Mouse (Mus musculus) liver, embryonic 13.5 days (tissue): ENCODE measurements at regions not wholly inside any gene's neighbourhood (a gene's known extent, or its start where the extent isn't known, plus 50 kb on each side); places are given as distances from the start of the nearest gene placed in this dataset.
"Not testable (repeated sequence)": the region's sequence is repeated elsewhere in the genome, so short reads cannot be mapped to it uniquely, and the experiment has no call there.

Source experiments
- ATAC-seq: fragments of 200-750 bp; cut with Nextera tagmentation; 2 replicates; pipeline ENCODE4 v1.8.0; 2017; ENCODE audit warnings: low read depth, mild to moderate bottlenecking, moderate number of reproducible peaks, moderate library complexity
- DNase-seq: peaks from one replicate; pipeline ENCODE4 v3.0.0; 2022
- H3K27ac ChIP-seq: fragments of 300-500 bp; sonication (generic); 2 replicates; pipeline ENCODE4 v1.5.1; 2015; ENCODE audit warnings: moderate library complexity, mild to moderate bottlenecking, inconsistent platforms
- H3K27me3 ChIP-seq: fragments of 300-500 bp; sonication (generic); 2 replicates; pipeline ENCODE4 v1.6.1; 2015; ENCODE audit warnings: mild to moderate bottlenecking, inconsistent platforms
- H3K36me3 ChIP-seq: fragments of 300-500 bp; sonication (generic); 2 replicates; pipeline ENCODE4 v1.6.1; 2015; ENCODE audit warnings: mild to moderate bottlenecking, inconsistent platforms
- H3K4me1 ChIP-seq: fragments of 300-500 bp; sonication (generic); replicated peaks from 2 replicates; pipeline ENCODE4 v1.6.1; 2015; ENCODE audit warnings: inconsistent platforms
- H3K4me2 ChIP-seq: fragments of 300-500 bp; sonication (generic); 2 replicates; pipeline ENCODE4 v1.6.1; 2015; ENCODE audit warnings: inconsistent platforms, mild to moderate bottlenecking, moderate library complexity
- H3K4me3 ChIP-seq: fragments of 300-500 bp; sonication (generic); replicated peaks from 2 replicates; pipeline ENCODE4 v1.5.1; 2015; ENCODE audit warnings: mild to moderate bottlenecking, inconsistent platforms
- H3K9ac ChIP-seq: fragments of 300-500 bp; sonication (generic); 2 replicates; pipeline ENCODE4 v1.6.1; 2015; ENCODE audit warnings: mild to moderate bottlenecking, inconsistent platforms
- H3K9me3 ChIP-seq: fragments of 300-500 bp; sonication (generic); replicated peaks from 2 replicates; pipeline ENCODE4 v1.6.1; 2016; ENCODE audit warnings: inconsistent platforms
- WGBS: fragments of 180-500 bp; shearing (Covaris S2); methylation state at CpG from one replicate; pipeline ENCODE4 v1.1.7; 2015; ENCODE audit not compliant: insufficient replicate concordance; 5-methylcytosine and 5-hydroxymethylcytosine counted together

- H3K9ac ChIP-seq = no peak overlapping the region
- no peaks in the 10 kb centered on the region for H3K4me1 ChIP-seq
- DNase-seq = no peak
- no peak overlapping the region for H3K4me2 ChIP-seq
- WGBS = 50% methylated on average over 1 of the region's 1 CpGs
- ATAC-seq = no peak
- no peak overlapping the region for H3K27ac ChIP-seq
- no peak overlapping the region for H3K4me3 ChIP-seq
- H3K36me3 ChIP-seq = no peaks in the 10 kb centered on the region
- H3K27me3 ChIP-seq = no peaks in the 10 kb centered on the region
- H3K9me3 ChIP-seq = no peaks in the 10 kb centered on the region
Observed at GRCm38 (mm10) chr4:39065761-39066376, 384.2 kb upstream of the 1700009N14Rik start.

- Histone ChIP-seq H3K27me3 (no peaks in the 10 kb centered on the region), H3K27ac (no peak overlapping the region), H3K4me2 (no peak overlapping the region), H3K4me3 (no peak overlapping the region), H3K36me3 (no peaks in the 10 kb centered on the region), H3K9me3 (no peaks in the 10 kb centered on the region), H3K4me1 (no peaks in the 10 kb centered on the region), H3K9ac (no peak overlapping the region)
- DNase-seq = no peak
- 57% methylated on average over 3 of the region's 3 CpGs for WGBS
- ATAC-seq = no peak
Observed at GRCm38 (mm10) chr4:39067260-39067876, 382.7 kb upstream of the 1700009N14Rik start.

- Histone ChIP-seq H3K9me3 (no peaks in the 10 kb centered on the region), H3K36me3 (no peaks in the 10 kb centered on the region), H3K27ac (no peak overlapping the region), H3K9ac (no peak overlapping the region), H3K27me3 (no peaks in the 10 kb centered on the region), H3K4me1 (no peaks in the 10 kb centered on the region), H3K4me2 (no peak overlapping the region), H3K4me3 (no peak overlapping the region)
- DNase-seq (no peak), ATAC-seq (no peak)
Observed at GRCm38 (mm10) chr4:39071532-39071931, 378.6 kb upstream of the 1700009N14Rik start.

- no peaks in the 10 kb centered on the region for H3K27me3 ChIP-seq
- DNase-seq = no peak
- H3K4me1 ChIP-seq = no peaks in the 10 kb centered on the region
- H3K4me2 ChIP-seq = no peak overlapping the region
- WGBS = 65% methylated on average over 3 of the region's 3 CpGs
- H3K36me3 ChIP-seq = no peaks in the 10 kb centered on the region
- H3K4me3 ChIP-seq = no peak overlapping the region
- H3K27ac ChIP-seq = no peak overlapping the region
- H3K9me3 ChIP-seq = no peaks in the 10 kb centered on the region
- no peak for ATAC-seq
- no peak overlapping the region for H3K9ac ChIP-seq
Observed at GRCm38 (mm10) chr4:39088284-39088683, 361.8 kb upstream of the 1700009N14Rik start.

- ATAC-seq = no peak
- no peak for DNase-seq
- no peaks in the 10 kb centered on the region for H3K27me3 ChIP-seq
- no peak overlapping the region for H3K9ac ChIP-seq
- WGBS = 53% methylated on average over 1 of the region's 1 CpGs
- H3K4me2 ChIP-seq = no peak overlapping the region
- H3K27ac ChIP-seq = no peak overlapping the region
- no peaks in the 10 kb centered on the region for H3K36me3 ChIP-seq
- H3K9me3 ChIP-seq = no peaks in the 10 kb centered on the region
- H3K4me1 ChIP-seq = no peaks in the 10 kb centered on the region
- no peak overlapping the region for H3K4me3 ChIP-seq
Observed at GRCm38 (mm10) chr4:39109184-39109583, 340.9 kb upstream of the 1700009N14Rik start.

- DNase-seq = peak; percentile 0
- H3K27me3 ChIP-seq, ATAC-seq, H3K4me3 ChIP-seq, H3K9me3 ChIP-seq, H3K27ac ChIP-seq, H3K4me2 ChIP-seq, H3K9ac ChIP-seq, H3K4me1 ChIP-seq, H3K36me3 ChIP-seq: not testable (repeated sequence)
- 49% methylated on average over 13 of the region's 13 CpGs for WGBS
Observed at GRCm38 (mm10) chr4:39113217-39113975, 336.7 kb upstream of the 1700009N14Rik start.

- H3K27me3 ChIP-seq = no peaks in the 10 kb centered on the region
- no peak for DNase-seq
- no peak overlapping the region for H3K27ac ChIP-seq
- no peak for ATAC-seq
- no peak overlapping the region for H3K4me2 ChIP-seq
- H3K36me3 ChIP-seq = no peaks in the 10 kb centered on the region
- H3K4me3 ChIP-seq = no peak overlapping the region
- no peaks in the 10 kb centered on the region for H3K9me3 ChIP-seq
- no peak overlapping the region for H3K9ac ChIP-seq
- H3K4me1 ChIP-seq = no peaks in the 10 kb centered on the region
Observed at GRCm38 (mm10) chr4:39125528-39125927, 324.6 kb upstream of the 1700009N14Rik start.
